Mouse (Mus musculus) liver, adult 10 weeks (tissue): Measurements from ENCODE around the gene Adcy5. TPM values are rescaled to one million over a fixed set of nuclear protein-coding genes. Genes with fewer than 3 reads are reported as not detected.

ENCODE experiments used
- polyA plus RNA-seq: library from polyadenylated mRNA; stranded (reverse); fragments of 350-450 nt; fragmentation: Illumina TruSeq; extraction: RNeasy Lipid Tissue Mini Kit (QIAGEN cat#74804); gene quantifications from one replicate; pipeline ENCODE4 v1.2.3, GENCODE M21; 2014; ENCODE audit warnings: low read depth, low replicate concordance

Adcy5 gene
- polyA plus RNA-seq, result 0.16 TPM

DNA sequence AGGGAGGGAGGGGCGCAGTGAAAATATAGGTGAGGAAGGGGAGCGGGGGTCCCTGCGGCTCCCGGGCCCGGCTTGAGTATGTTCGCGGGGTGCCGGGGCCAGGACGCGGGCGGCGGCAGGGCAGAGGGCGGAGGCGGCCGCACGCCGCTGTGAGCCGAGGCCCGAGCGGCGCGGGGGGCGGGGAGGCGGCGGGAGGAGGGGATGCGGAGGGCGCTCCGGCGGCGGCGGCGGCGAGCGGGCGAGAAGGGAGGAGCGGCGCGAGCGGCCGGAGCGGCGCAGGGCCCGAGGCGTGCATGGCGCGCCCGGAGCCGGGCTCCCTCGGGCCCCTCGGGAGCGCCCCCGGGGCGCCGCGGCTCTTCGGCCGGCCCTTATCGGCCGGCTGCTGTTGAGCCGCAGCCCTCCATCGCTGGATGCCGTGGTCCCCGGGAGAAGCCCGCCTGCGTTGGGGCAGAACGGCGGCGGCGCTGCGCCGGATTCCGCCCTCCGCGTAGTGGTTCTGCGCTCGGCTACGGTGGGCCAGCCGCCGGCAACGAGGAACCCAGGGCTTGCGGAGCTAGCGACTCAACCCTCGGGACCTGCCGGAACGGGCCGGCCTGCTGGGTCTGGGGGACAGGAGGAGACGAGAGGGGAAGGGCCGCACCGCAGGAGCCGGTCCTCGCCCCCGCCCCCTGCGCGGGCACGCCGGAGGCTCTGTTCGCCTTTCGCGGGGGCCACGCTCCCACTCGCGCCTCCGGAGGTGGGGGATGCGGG lies at the start of gene Adcy5:
TSS of gene Adcy5 (plus strand) at position 237 of the 750 bp plus-strand sequence.

Other genes with a start within 250 kb of the Adcy5 start
- 204 TPM for gene Hacd2, start 132.4 kb upstream of the Adcy5 start, polyA plus RNA-seq
- gene Sec22a, start 209.0 kb downstream of the Adcy5 start, polyA plus RNA-seq, result 35.0 TPM